Mouse (Mus musculus): ENCODE measurements at regions not wholly inside any gene's neighbourhood (a gene's known extent, or its start where the extent isn't known, plus 50 kb on each side); places are given as distances from the start of the nearest gene placed in this dataset.

DNA sequence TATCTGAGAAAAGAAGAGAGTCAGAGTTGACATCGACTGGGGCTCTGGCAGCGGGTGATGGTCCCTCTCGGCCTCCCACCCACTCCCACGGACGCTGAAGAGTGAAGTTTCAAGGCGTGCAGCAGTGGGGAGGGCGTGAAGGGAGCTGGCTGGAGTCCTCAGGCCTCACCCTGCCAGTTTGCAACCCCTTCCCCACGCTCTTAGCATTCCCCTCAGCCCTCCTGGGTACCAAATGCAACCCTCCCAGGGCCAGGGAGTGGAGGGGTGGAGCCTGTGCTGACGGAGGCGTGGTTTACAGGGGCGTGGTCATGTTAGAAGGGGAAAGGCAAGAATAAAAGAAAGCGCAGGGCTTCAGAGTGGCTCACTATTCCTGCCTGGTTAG, 136.3 kb downstream of the 2410131K14Rik start:
- Histone ChIP-seq H3K36me3 (ENCODE audit: insufficient read depth, low read length) (no peaks in the 10 kb centered on the region), H3K27ac (ENCODE audit: low read length) (peak overlapping the region; percentile 86), H3K27me3 (replicated peaks; ENCODE audit: insufficient read depth, low read length) (0 out of 2 replicates have a peak, but pooled peaks cover 5% of the 10 kb centered on the region), H3K4me1 (ENCODE audit: insufficient read depth, low read depth, low read length) (peaks cover 19% of the 10 kb centered on the region; the same call in 1 of the 2 replicates), H3K4me2 (replicated peaks; ENCODE audit: low read depth, low read length) (peak overlapping the region; percentile 51), H3K9ac (replicated peaks; ENCODE audit: low read depth) (0 out of 2 replicates have a peak overlapping the region, but pooled peaks have one; percentile 6), H3K9me3 (ENCODE audit: low read length) (no peaks in the 10 kb centered on the region), H3K4me3 (ENCODE audit: low read depth, low read length) (peak overlapping the region; percentile 29)
- no peak for ATAC-seq
- TF ChIP-seq CTCF (IDR thresholded peaks at IDR 0.05) (no peak), EP300 (IDR thresholded peaks at IDR 0.05) (no peak)
- DNase-seq (ENCODE audit: low spot score): peak; percentile 81
- 1% methylated on average over 11 of the region's 12 CpGs for WGBS

DNA sequence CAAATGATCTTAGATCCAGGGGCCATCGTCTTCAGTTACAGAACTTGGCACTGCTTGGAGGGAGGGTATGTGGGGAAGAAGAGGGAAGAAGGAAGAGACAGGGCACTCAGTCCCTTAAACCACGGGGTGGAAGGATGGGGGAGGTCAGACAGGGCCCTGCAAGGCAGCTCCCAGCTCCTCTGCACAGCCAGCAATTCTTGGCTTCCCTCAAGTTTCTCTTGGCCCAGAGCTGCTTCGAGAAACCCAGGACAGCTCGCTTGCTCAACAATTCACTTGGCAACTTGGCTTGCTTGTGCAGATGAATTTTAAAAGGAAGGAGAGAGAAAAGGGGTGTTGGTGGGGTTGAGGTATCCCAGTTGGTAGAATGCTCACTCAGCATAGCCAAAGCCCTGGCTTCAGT, 141.1 kb downstream of the 2410131K14Rik start:
- Histone ChIP-seq H3K4me1 (ENCODE audit: insufficient read depth, low read depth, low read length) (no peaks in the 10 kb centered on the region), H3K4me2 (replicated peaks; ENCODE audit: low read depth, low read length) (no peak overlapping the region), H3K27ac (ENCODE audit: low read length) (peak overlapping the region; percentile 52), H3K9ac (replicated peaks; ENCODE audit: low read depth) (no peak overlapping the region), H3K36me3 (ENCODE audit: insufficient read depth, low read length) (no peaks in the 10 kb centered on the region), H3K27me3 (replicated peaks; ENCODE audit: insufficient read depth, low read length) (0 out of 2 replicates have a peak, but pooled peaks cover 5% of the 10 kb centered on the region), H3K4me3 (ENCODE audit: low read depth, low read length) (no peak overlapping the region), H3K9me3 (ENCODE audit: low read length) (peaks cover 9% of the 10 kb centered on the region)
- WGBS: 38% methylated on average over 4 of the region's 4 CpGs
- DNase-seq (ENCODE audit: low spot score) (peak; percentile 76), ATAC-seq (peak; percentile 68)
- TF ChIP-seq CTCF (IDR thresholded peaks at IDR 0.05): no peak

DNA sequence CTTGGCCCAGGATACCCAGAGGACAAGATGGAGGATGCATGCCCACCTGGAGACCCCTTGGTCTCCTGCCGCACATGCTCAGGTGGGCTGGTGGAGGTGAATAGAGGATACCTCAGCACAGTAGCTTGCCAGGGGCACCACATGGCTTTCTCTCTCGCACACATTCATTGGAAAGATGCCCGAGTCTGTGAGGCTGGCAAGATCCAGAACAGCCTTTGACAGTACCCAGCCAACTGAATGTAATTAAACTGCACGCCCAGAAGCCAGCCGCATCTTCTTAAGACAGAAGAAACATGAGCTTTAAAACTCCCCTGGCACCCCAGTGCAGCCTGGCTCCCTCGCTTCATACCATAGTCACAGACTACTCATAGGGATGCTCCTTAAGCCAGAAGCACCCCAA, 143.4 kb downstream of the 2410131K14Rik start:
- H3K27me3 ChIP-seq (replicated peaks; ENCODE audit: insufficient read depth, low read length): no peaks in the 10 kb centered on the region
- no peaks in the 10 kb centered on the region for H3K4me1 ChIP-seq (ENCODE audit: insufficient read depth, low read depth, low read length)
- H3K4me2 ChIP-seq (replicated peaks; ENCODE audit: low read depth, low read length): no peak overlapping the region
- DNase-seq (ENCODE audit: low spot score) (no peak), ATAC-seq (no peak)
- TF ChIP-seq CTCF (IDR thresholded peaks at IDR 0.05): no peak
- TF ChIP-seq EP300 (IDR thresholded peaks at IDR 0.05): no peak
- H3K9ac ChIP-seq (replicated peaks; ENCODE audit: low read depth): no peak overlapping the region
- H3K4me3 ChIP-seq (ENCODE audit: low read depth, low read length): no peak overlapping the region
- 91% methylated on average over 6 of the region's 6 CpGs for WGBS
- H3K9me3 ChIP-seq (ENCODE audit: low read length): peaks cover 9% of the 10 kb centered on the region
- no peaks in the 10 kb centered on the region for H3K36me3 ChIP-seq (ENCODE audit: insufficient read depth, low read length)
- H3K27ac ChIP-seq (ENCODE audit: low read length): no peak overlapping the region

DNA sequence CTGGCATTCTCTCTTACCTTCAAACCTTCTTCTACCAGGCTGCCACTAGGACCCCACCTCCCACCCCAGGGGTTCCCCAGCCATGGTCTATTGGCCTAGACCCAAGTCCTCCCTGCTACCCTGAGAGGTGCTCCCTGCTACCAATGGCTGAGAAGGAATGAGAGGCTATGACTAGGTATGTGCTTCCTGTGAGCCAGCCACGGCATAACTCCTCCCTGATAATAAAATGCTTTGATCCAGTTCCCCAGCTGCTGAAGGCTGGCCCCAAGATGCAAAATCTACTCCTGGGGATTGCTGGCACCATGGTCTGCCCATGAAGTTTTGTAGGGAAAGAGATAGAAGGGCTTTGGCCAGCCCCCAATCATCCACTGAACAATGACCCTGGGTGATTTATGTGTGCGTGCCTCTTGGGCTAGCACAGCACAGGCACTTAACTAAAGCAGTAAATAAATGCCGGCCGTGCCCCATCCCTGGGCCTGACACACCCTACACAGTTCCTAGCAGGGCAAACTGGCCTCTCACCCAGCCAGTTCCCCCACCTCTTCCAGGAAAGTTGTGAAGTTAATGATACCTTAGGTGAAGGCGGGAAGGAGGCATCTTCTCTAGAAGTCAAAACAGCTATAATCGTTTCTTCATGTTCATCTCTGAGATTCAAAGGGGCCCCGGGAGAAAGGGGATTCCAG, 145.8 kb downstream of the 2410131K14Rik start:
- Histone ChIP-seq H3K4me1 (ENCODE audit: insufficient read depth, low read depth, low read length) (no peaks in the 10 kb centered on the region), H3K36me3 (ENCODE audit: insufficient read depth, low read length) (no peaks in the 10 kb centered on the region), H3K27me3 (replicated peaks; ENCODE audit: insufficient read depth, low read length) (no peaks in the 10 kb centered on the region), H3K27ac (ENCODE audit: low read length) (no peak overlapping the region), H3K4me2 (replicated peaks; ENCODE audit: low read depth, low read length) (no peak overlapping the region), H3K9ac (replicated peaks; ENCODE audit: low read depth) (no peak overlapping the region), H3K4me3 (ENCODE audit: low read depth, low read length) (no peak overlapping the region), H3K9me3 (ENCODE audit: low read length) (peaks cover 9% of the 10 kb centered on the region)
- 77% methylated on average over 7 of the region's 7 CpGs for WGBS
- no peak for DNase-seq (ENCODE audit: low spot score)
- no peak for ATAC-seq
- TF ChIP-seq EP300 (IDR thresholded peaks at IDR 0.05): no peak
- TF ChIP-seq CTCF (IDR thresholded peaks at IDR 0.05): no peak

GRCm38 (mm10) chr5:118392932-118393487, 148.0 kb downstream of the 2410131K14Rik start:
- no peak for ATAC-seq
- 68% methylated on average over 8 of the region's 8 CpGs for WGBS
- H3K4me3 ChIP-seq (ENCODE audit: low read depth, low read length): no peak overlapping the region

GRCm38 (mm10) chr5:118394051-118394450, 149.0 kb downstream of the 2410131K14Rik start:
- DNase-seq (ENCODE audit: low spot score): no peak

More at GRCm38 (mm10) chr5:118392932-118393487, 148.0 kb downstream of the 2410131K14Rik start:
- no peak for TF ChIP-seq EP300 (IDR thresholded peaks at IDR 0.05)
- no peak for TF ChIP-seq CTCF (IDR thresholded peaks at IDR 0.05)
- peak; percentile 35 for DNase-seq (ENCODE audit: low spot score)
- no peak overlapping the region for H3K4me2 ChIP-seq (replicated peaks; ENCODE audit: low read depth, low read length)
- H3K9me3 ChIP-seq (ENCODE audit: low read length): peaks cover 9% of the 10 kb centered on the region
- no peak overlapping the region for H3K27ac ChIP-seq (ENCODE audit: low read length)
- H3K27me3 ChIP-seq (replicated peaks; ENCODE audit: insufficient read depth, low read length): 0 out of 2 replicates have a peak, but pooled peaks cover 6% of the 10 kb centered on the region
- H3K4me1 ChIP-seq (ENCODE audit: insufficient read depth, low read depth, low read length): no peaks in the 10 kb centered on the region
- H3K36me3 ChIP-seq (ENCODE audit: insufficient read depth, low read length): no peaks in the 10 kb centered on the region
- H3K9ac ChIP-seq (replicated peaks; ENCODE audit: low read depth): no peak overlapping the region

More at GRCm38 (mm10) chr5:118394051-118394450, 149.0 kb downstream of the 2410131K14Rik start:
- Histone ChIP-seq H3K9ac (replicated peaks; ENCODE audit: low read depth) (no peak overlapping the region), H3K27ac (ENCODE audit: low read length) (no peak overlapping the region), H3K4me3 (ENCODE audit: low read depth, low read length) (no peak overlapping the region), H3K36me3 (ENCODE audit: insufficient read depth, low read length) (no peaks in the 10 kb centered on the region), H3K27me3 (replicated peaks; ENCODE audit: insufficient read depth, low read length) (0 out of 2 replicates have a peak, but pooled peaks cover 6% of the 10 kb centered on the region), H3K4me2 (replicated peaks; ENCODE audit: low read depth, low read length) (no peak overlapping the region), H3K4me1 (ENCODE audit: insufficient read depth, low read depth, low read length) (no peaks in the 10 kb centered on the region), H3K9me3 (ENCODE audit: low read length) (peaks cover 9% of the 10 kb centered on the region)
- WGBS: 51% methylated on average over 5 of the region's 5 CpGs
- no peak for ATAC-seq
- TF ChIP-seq EP300 (IDR thresholded peaks at IDR 0.05) (no peak), CTCF (IDR thresholded peaks at IDR 0.05) (no peak)
